Mouse (Mus musculus): Measurements from ENCODE around the gene Phf21b. TPM values are rescaled to one million over a fixed set of nuclear protein-coding genes. Genes with fewer than 3 reads are reported as not detected.
A peak's percentile ranks its signal among the peaks of the same experiment; 100 is the strongest.

Phf21b gene
- polyA plus RNA-seq, 1 experiment from 2014 or later: 20.2 TPM

- 44% methylated on average over 11 of the region's 11 CpGs for WGBS
- no peak overlapping the region for H3K27ac ChIP-seq
- 0 out of 2 replicates have a peak overlapping the region, but pooled peaks have one; percentile 6 for H3K4me2 ChIP-seq (replicated peaks)
- no peaks in the 10 kb centered on the region for H3K36me3 ChIP-seq
- ATAC-seq (ENCODE audit: low FRiP score, low read depth): 0 out of 2 replicates have a peak, but pooled peaks have one; percentile 27
- H3K9ac ChIP-seq: no peak overlapping the region
- H3K9me3 ChIP-seq: no peaks in the 10 kb centered on the region
- no peak overlapping the region for H3K4me3 ChIP-seq
- no peaks in the 10 kb centered on the region for H3K27me3 ChIP-seq (replicated peaks)
- H3K4me1 ChIP-seq: peaks cover 28% of the 10 kb centered on the region
Observed at GRCm38 (mm10) chr15:84736346-84736993, 119.4 kb downstream of the Phf21b start.

Other genes with a start within 250 kb of the Phf21b start
- 21.0 and 21.4 TPM in 2 replicates for gene Prr5, start 186.4 kb downstream of the Phf21b start, polyA plus RNA-seq (2016; fragmentation: Nextera tagmentation; extraction: Ambion mirVana)
- gene Arhgap8, start 136.0 kb downstream of the Phf21b start, polyA plus RNA-seq (2016; fragmentation: Nextera tagmentation; extraction: Ambion mirVana): 2.6 and 4.3 TPM in 2 replicates
- 0.90 and 0.98 TPM in 2 replicates for gene Gm29666, start 64.0 kb upstream of the Phf21b start, polyA plus RNA-seq (2016; fragmentation: Nextera tagmentation; extraction: Ambion mirVana)
- 49.4 and 49.6 TPM in 2 replicates for gene Nup50, start 67.4 kb upstream of the Phf21b start, polyA plus RNA-seq (2016; fragmentation: Nextera tagmentation; extraction: Ambion mirVana)
- gene 5031439G07Rik, start 132.5 kb upstream of the Phf21b start, polyA plus RNA-seq (2016; fragmentation: Nextera tagmentation; extraction: Ambion mirVana): 28.6 and 35.3 TPM in 2 replicates
- 0.53 and 0.61 TPM in 2 replicates for gene Upk3a, start 161.1 kb upstream of the Phf21b start, polyA plus RNA-seq (2016; fragmentation: Nextera tagmentation; extraction: Ambion mirVana)
- 23.9 and 26.0 TPM in 2 replicates for gene Fam118a, start 172.9 kb upstream of the Phf21b start, polyA plus RNA-seq (2016; fragmentation: Nextera tagmentation; extraction: Ambion mirVana)